Mouse (Mus musculus): Measurements from ENCODE around the gene Orai3.
A peak's percentile ranks its signal among the peaks of the same experiment; 100 is the strongest.
"Not testable (repeated sequence)": the region's sequence is repeated elsewhere in the genome, so short reads cannot be mapped to it uniquely, and the experiment has no call there.

Gene Orai3

DNA sequence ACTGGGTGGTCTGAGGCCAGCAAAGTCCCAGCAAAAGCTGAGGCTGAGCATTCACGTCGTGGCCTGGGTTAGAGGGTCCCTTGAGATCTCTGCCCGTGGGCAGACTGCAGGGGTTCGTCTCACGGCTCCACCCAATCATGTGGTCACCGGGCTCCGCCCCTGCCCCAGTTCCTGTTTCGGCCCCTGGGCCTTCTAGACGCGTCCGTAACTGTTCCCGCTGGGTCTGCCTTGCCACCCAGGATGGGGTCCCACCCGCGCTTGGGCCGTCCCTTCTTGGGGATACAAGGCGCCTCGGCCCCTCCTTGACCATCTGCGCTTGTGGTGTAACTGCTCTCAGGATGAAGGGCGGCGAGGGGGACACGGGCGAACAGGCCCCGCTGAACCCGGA, at the start of gene Orai3:
Gene Orai3 (plus strand): TSS at position 165 of the 388 bp plus-strand sequence.
- peak; percentile 89 for DNase-seq (ENCODE audit: low read depth, low spot score)

DNA sequence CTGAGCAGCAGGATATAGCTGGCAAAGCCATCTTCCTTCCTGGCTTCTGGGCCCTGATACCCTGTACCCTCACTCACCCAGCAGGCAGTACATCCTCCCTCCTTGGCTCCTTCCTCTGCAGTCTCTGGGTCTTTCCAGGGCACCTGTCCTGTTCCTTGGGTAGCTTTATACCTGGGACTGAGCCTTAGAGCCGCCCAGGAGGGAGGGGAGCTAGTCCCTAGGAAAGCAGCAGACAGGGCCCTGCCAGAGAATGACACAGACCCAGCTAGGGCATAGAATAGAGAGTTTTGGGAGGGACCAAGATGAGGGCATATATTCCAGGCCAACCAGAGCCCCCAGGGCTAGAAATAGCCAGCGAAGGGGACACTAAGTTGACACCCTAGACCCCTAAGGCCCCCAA, 44.1 kb upstream of the Orai3 start:
- DNase-seq (ENCODE audit: low read depth, low spot score), result no peak

DNA sequence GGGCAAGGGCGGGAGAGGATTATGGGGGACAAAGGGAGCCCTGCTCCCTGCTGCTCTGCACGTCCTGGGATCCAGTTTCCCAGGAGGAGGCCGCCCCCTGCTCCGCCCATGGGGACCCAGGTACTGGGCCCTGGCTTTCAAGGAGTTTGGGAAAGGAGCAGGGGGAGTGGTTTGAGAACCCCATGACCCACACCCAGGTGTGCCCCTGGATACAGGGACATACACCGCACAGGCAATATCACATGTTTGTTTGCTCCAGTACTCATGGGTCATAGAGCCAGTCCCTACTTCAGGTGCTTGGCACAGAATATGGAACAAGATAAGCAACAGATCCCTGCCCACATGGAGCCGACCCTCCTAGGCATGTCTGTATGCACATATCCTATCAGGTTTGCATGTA, 43.7 kb upstream of the Orai3 start:
- DNase-seq (ENCODE audit: low read depth, low spot score), result no peak

DNA sequence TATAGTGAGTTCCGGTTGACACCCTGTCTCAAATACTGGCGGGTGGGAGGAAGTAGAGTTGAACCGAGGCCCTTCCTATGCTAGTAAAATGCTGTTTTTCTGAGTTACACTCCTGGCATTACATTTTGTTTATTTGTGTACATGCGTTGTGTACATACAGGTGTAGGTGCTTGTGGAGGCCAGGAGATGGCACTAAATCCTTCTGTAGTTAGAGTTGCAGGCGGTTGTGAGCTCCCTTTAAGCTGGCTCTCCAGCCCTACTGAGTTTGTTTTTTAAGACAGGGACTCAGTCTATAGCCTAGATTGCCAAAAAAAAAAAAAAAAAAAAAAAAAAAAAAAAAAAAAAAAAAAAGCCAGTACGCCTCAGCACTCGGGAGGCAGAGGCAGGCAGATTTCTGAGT, 41.7 kb upstream of the Orai3 start:
- peak; percentile 83 for DNase-seq (ENCODE audit: low read depth, low spot score)

GRCm38 (mm10) chr7:127730170-127730569, 39.4 kb upstream of the Orai3 start:
- DNase-seq (ENCODE audit: low read depth, low spot score), result no peak

DNA sequence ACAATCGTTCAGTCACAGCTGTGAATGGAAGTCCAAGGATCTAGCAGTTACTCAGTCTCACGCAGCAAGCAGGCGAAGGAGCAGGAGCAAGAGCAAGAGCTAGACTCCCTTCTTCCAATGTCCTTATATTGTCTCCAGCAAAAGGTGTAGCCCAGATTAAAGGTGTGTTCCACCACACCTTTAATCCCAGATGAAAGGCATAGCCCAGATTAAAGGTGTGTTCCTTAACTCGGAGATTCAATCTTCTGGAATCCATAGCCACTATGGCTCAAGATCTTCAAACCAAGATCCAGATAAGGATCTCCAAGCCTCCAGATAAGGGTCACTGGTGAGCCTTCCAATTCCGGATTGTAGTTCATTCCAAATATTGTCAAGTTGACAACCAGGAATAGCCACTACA, 37.5 kb upstream of the Orai3 start, which contains the start of gene Ctf2:
Gene Ctf2 (minus strand): TSS at position 101 of the 400 bp plus-strand sequence.
- DNase-seq (ENCODE audit: low read depth, low spot score), result not testable (repeated sequence)

GRCm38 (mm10) chr7:127744366-127745045, 25.1 kb upstream of the Orai3 start, which contains the start of gene Fbxl19:
Fbxl19 (plus strand) TSS chr7:127744543.
- DNase-seq (ENCODE audit: low read depth, low spot score), result peak; percentile 88

- peak; percentile 99 for DNase-seq (ENCODE audit: low read depth, low spot score)
These were observed 24.4 kb upstream of the Orai3 start for GRCm38 (mm10) chr7:127745251-127745651.

GRCm38 (mm10) chr7:127745652-127746493, 23.7 kb upstream of the Orai3 start:
- peak; percentile 99 for DNase-seq (ENCODE audit: low read depth, low spot score)

GRCm38 (mm10) chr7:127746494-127747491, 22.8 kb upstream of the Orai3 start:
- DNase-seq (ENCODE audit: low read depth, low spot score), result peak; percentile 91

- peak; percentile 70 for DNase-seq (ENCODE audit: low read depth, low spot score)
These were observed 21.9 kb upstream of the Orai3 start for GRCm38 (mm10) chr7:127747559-127748234.

DNA sequence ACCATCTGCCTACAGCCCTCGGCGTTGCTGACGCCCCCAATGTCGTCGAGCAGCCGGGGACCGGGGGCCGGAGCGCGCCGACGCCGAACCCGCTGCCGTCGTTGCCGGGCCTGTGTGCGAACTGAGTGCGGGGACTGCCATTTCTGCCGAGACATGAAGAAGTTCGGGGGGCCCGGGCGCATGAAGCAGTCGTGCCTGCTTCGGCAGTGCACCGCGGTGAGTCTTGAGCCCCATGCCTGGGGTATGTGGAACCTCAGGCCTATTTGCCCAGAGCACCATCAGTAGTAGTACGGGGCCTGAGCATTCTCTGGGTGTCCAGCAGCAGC, 21.4 kb upstream of the Orai3 start:
- DNase-seq (ENCODE audit: low read depth, low spot score), result no peak

GRCm38 (mm10) chr7:127750131-127751127, 19.2 kb upstream of the Orai3 start:
- peak; percentile 93 for DNase-seq (ENCODE audit: low read depth, low spot score)

DNA sequence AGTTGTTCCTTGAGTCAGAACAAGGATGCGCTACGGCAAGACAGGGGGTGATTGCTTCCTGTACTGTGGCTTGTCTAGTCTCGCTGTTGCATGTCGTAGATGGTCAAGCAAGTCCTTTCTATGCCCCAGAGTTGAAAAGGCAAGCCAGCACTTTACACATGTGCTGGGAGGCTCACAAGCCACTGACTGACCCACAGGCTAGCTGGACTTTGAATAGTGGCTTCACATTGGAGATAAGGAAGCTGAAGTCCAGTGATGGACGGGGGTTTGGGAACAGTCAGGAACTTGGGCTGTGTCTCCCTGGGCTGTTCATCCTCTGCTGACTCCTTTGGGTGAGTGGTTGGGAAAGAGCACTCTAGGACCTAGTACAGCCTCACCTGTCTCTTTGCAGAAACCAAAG, 18.0 kb upstream of the Orai3 start:
- DNase-seq (ENCODE audit: low read depth, low spot score), result no peak

DNA sequence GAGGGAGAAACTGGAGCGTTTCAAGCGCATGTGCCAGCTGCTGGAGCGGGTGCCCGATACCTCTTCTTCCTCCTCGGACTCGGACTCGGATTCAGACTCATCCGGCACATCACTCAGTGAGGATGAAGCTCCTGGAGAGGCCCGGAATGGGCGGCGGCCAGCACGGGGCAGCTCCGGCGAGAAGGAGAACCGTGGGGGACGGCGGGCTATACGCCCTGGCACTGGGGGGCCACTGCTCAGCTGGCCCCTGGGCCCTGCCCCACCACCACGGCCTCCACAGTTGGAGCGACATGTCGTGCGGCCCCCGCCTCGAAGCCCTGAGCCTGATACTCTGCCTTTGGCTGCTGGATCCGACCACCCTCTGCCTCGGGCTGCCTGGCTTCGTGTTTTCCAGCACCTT, 17.5 kb upstream of the Orai3 start:
- no peak for DNase-seq (ENCODE audit: low read depth, low spot score)

DNA sequence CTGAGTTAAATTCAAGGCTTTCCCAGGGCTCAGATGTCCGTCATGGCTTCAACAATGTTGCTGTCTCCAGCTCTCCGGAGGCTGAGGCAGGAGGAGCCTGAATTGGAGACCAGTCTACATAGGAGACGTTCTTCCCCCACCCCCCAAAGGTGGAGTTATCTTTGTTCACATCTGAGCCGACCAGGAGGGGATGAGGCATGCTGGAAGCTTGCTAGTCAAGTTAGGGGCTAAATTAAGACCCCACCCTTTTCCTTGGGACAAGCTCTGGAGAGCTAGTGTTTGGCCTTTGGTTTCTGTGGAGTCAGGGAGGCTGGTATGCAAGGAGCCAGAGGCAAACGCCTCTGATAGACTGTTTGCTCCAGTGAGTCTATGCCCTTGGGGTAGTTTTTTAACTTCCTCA, 16.5 kb upstream of the Orai3 start:
- peak; percentile 37 for DNase-seq (ENCODE audit: low read depth, low spot score)

DNA sequence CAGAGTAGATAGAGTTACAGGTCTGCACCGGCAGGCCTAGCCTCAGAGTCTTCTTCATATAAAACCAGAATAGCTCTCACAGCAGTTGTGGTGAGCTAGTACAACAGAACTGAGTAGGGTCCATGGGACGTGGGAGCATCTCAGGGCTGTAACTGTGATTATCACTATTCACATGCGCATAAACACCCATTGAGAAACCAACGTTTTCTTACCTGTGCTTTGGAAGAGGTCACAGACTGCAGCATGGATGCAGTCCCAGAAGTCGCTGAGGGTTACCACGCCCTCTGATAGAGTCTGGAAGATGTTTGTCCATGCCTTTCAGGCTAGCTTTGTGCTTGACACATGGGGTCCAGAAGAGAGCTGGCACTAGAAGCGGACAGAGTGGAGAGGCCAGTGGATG, 15.9 kb upstream of the Orai3 start:
- no peak for DNase-seq (ENCODE audit: low read depth, low spot score)

GRCm38 (mm10) chr7:127759716-127760115, 9.9 kb upstream of the Orai3 start:
- no peak for DNase-seq (ENCODE audit: low read depth, low spot score)

GRCm38 (mm10) chr7:127760478-127760877, 9.1 kb upstream of the Orai3 start:
- no peak for DNase-seq (ENCODE audit: low read depth, low spot score)

DNA sequence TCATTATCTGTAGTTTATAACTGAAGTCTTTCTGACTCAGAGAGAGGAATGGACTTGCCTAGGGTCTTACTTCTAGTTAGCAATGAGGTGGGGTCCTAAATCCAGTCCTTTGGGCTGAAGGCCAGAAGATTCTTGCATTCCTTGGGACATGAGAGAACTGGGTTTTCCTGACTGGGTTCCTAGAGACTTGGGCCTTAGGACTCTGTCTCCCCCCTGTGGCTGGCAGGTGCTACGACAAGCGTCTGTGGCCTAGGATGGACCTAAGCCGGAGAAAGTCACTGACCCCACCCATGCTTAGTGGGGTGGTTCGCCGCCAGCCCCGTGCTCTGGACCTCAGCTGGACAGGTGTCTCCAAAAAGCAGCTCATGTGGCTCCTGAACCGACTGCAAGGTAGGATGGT, 8.6 kb upstream of the Orai3 start:
- peak; percentile 78 for DNase-seq (ENCODE audit: low read depth, low spot score)
